Mouse (Mus musculus): ENCODE data around the gene Xirp2. TPM values are rescaled to one million over a fixed set of nuclear protein-coding genes. Genes with fewer than 3 reads are reported as not detected.
"Not testable (repeated sequence)": the region's sequence is repeated elsewhere in the genome, so short reads cannot be mapped to it uniquely, and the experiment has no call there.

Gene Xirp2
- total RNA-seq (2021), result under 1 TPM; 0.05 TPM
- long read RNA-seq, experiment 1, result 0 reads
- long read RNA-seq, experiment 2, result 0 reads

DNA sequence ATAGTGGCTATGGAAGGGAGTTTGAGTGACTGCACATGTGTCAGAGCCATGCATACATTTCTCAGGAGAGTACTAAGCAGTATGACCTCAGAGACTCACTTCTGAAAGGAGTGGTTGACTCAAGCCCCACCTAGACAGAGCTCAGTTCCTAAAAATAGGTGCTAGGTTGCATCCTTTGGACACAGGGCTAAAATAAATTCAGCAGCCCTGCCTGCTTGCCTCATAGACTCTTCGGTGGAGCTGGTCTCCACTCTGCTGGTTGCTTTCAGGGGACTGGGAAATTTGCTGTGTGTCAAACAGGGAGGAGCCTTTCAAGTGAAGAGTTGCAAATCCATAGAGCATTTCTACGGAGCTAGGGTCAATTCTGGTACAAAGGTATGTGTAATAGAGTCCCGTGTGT, at the start of gene Xirp2:
Xirp2 (plus strand) TSS at position 223 of the 400 bp plus-strand sequence.
- no peak within 1 kb of the TSS; the same call in 1 of the 2 replicates for H3K4me3 ChIP-seq
- intact Hi-C loops (cut with DNase I), result no loop called here
- no peak for DNase-seq (ENCODE audit: extremely low spot score in 1 of 2, low spot score in 2 of 2)
- no peak for TF ChIP-seq CTCF (IDR thresholded peaks at IDR 0.05)
- no peak within 1 kb of the TSS for H3K27ac ChIP-seq

DNA sequence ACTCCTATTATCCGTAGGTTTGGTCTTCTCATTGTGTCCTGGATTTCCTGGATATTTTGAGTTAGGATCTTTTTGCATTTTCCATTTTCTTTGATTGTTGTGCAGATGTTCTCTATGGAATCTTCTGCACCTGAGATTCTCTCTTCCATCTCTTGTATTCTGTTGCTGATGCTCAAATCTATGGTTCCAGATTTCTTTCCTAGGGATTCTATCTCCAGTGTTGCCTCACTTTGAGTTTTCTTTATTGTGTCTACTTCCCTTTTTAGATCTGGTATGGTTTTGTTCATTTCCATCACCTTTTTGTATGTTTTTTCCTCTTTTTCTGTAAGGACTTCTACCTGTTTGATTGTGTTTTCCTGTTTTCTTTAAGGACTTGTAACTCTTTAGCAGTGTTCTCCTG, 32.4 kb upstream of the Xirp2 start, which contains the start of gene Gm21830:
Gm21830 (plus strand) TSS at position 301 of the 400 bp plus-strand sequence.
- intact Hi-C loops (cut with DNase I); DNase-seq (ENCODE audit: extremely low spot score in 1 of 2, low spot score in 2 of 2); H3K4me3 ChIP-seq; H3K27ac ChIP-seq: not testable (repeated sequence)

DNA sequence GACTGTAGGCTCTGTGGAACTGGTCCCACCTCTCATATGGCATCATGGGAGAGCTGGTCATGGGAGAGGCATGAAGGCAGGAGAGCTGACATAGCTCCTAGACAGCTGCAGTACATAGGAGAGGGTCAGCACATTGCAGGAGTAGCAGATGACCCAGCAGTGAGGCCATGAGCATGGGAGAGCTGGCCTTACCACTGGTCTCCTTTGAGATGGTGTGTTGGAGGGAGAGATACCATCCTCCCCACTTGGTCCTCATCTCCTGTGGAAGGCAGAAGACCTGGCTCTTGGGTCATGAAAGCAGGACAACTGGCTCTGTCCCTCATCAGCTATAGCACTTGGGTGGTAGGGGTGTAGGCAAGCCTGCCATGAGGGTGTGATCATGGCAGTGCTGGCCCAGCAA, 24.9 kb upstream of the Xirp2 start:
- no peak for DNase-seq (ENCODE audit: extremely low spot score in 1 of 2, low spot score in 2 of 2)
- H3K27ac ChIP-seq, result no peak overlapping the region
- H3K4me3 ChIP-seq, result no peak overlapping the region
- intact Hi-C loops (cut with DNase I), result no loop called here
- no peak for TF ChIP-seq CTCF (IDR thresholded peaks at IDR 0.05)

DNA sequence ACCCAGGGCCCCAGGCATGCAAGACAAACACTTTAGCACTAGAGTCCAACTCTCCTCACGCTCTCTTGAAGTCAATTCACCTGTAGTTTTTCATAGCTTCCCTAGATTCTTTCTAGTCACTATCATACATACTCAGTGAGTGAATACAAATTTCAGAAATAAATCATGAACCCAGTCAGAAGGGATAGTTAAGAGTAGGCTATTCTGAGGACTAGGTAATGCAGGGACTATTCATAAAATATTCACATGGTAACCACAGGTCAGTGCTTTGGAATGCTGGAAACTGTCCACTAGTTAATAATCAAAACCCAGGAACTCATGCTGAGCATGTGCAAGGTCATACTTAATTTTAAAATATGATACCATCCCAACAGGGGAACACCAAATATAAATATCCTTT, 23.0 kb upstream of the Xirp2 start:
- intact Hi-C loops (cut with DNase I), result no loop called here
- no peak for DNase-seq (ENCODE audit: extremely low spot score in 1 of 2, low spot score in 2 of 2)
- H3K4me3 ChIP-seq, result no peak overlapping the region
- no peak for TF ChIP-seq CTCF (IDR thresholded peaks at IDR 0.05)
- no peak overlapping the region for H3K27ac ChIP-seq

DNA sequence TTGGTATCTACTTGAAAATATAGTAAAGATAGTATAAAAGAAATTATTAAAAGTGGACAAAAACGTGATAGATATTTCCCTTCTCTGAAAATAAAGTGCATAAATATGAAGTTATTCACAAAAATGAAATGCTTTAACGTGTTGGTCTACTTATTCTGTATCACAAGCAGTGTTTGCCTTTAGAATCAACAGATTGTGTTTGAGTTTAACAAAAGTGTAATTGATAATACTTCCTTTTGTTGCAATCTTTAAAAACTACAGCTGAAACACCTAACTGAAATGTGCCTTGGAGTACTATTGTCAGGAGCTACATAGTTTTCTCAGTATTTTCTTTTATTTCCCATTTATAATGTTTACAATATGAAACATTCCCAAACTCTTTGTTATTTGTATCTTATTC, 12.7 kb upstream of the Xirp2 start, which contains the start of gene Gm26727:
Gm26727 (minus strand) TSS at position 101 of the 400 bp plus-strand sequence.
- H3K27ac ChIP-seq, result no peak within 1 kb of the TSS
- intact Hi-C loops (cut with DNase I), result no loop called here
- no peak for DNase-seq (ENCODE audit: extremely low spot score in 1 of 2, low spot score in 2 of 2)
- TF ChIP-seq CTCF (IDR thresholded peaks at IDR 0.05), result no peak
- no peak within 1 kb of the TSS for H3K4me3 ChIP-seq

DNA sequence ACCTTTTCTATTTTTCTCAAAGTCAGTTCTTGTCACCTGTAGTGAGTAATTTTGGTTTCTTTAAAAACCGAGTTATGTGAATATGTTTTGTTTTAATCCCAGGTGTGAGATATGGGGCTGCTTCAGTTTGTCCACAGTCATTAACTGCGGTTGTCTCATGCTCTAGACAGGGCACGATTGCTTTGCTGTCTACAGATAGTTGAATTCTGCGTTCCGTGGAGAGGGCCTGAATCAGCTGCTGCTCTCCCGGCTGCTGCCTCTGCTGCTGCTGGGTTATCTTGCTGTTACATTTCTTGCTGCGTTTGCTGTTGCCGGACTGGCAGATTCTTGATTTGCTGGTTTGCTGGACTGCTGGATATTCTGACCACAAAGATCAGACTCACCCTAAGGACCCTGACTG, 7.5 kb upstream of the Xirp2 start:
- H3K4me3 ChIP-seq, result no peak overlapping the region
- no peak for DNase-seq (ENCODE audit: extremely low spot score in 1 of 2, low spot score in 2 of 2)
- no peak for TF ChIP-seq CTCF (IDR thresholded peaks at IDR 0.05)
- no peak overlapping the region for H3K27ac ChIP-seq
- intact Hi-C loops (cut with DNase I), result no loop called here

DNA sequence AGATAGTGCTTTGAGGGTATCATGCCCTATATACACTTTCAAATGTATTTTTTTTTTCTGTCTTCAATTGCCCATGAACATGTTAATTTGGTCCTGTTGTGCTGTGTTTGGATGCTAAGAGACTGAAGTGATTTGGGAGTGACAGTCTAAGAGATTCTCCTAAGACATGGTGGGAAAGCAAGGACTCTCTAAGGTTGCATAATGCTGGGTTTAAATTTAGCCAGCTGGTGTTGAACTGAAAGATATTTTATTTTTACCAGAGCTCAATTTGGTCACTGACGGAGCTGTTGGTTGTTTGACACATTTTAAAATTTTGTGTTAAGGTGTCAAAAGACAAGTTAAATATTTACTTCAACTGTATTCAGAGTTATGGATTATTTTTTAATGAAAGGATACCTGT, 970 bp downstream of the Xirp2 start:
- no peak for TF ChIP-seq CTCF (IDR thresholded peaks at IDR 0.05)
- Histone ChIP-seq H3K27ac (no peak overlapping the region), H3K4me3 (peak overlapping the region; percentile 32)
- no peak for DNase-seq (ENCODE audit: extremely low spot score in 1 of 2, low spot score in 2 of 2)
- intact Hi-C loops (cut with DNase I), result no loop called here

DNA sequence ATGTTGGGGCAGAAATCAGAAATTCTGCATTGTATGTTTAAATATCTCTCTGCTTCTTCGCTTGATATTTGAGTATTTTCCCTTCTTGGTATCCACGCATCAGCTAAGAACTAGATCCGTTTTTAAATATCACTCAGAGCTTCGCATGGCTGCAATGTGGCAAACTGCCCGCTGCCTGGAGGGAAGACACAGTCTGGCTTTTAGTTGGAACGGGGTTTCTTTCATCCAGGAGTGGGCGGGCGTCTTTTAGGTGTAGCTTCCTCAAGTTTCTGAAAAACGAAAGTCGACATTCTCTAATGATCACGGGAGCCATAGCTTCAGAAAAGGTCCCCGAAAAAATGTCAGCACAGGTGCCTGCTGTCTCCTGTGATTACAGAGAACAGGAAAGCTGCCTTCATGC, 1.4 kb downstream of the Xirp2 start:
- Histone ChIP-seq H3K27ac (no peak overlapping the region), H3K4me3 (peak overlapping the region; percentile 32)
- intact Hi-C loops (cut with DNase I), result no loop called here
- peak; percentile 18 to 43 for DNase-seq (ENCODE audit: extremely low spot score in 1 of 2, low spot score in 2 of 2)
- no peak for TF ChIP-seq CTCF (IDR thresholded peaks at IDR 0.05)

DNA sequence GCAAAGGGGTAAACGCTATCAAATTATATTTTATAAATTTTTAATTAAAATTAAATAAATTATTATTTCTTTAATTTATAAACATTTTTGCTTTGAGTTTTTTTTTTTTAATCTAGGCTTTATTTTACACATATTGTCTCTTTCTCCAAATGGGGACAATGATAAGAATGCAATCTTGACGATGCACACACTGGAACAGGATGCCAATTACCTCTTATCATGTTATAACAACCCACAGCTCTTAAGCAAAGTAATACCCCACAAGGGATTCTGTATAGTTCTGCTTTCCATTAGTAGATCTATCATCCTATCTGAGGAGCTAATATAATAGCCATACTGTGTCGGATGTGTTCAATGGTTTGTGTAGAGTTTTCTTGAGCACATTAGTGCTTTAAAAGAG, 15.1 kb downstream of the Xirp2 start:
- DNase-seq (ENCODE audit: extremely low spot score in 1 of 2, low spot score in 2 of 2), result no peak
- H3K27ac ChIP-seq, result no peak overlapping the region
- H3K4me3 ChIP-seq, result no peak overlapping the region
- intact Hi-C loops (cut with DNase I), result no loop called here
- TF ChIP-seq CTCF (IDR thresholded peaks at IDR 0.05), result no peak

DNA sequence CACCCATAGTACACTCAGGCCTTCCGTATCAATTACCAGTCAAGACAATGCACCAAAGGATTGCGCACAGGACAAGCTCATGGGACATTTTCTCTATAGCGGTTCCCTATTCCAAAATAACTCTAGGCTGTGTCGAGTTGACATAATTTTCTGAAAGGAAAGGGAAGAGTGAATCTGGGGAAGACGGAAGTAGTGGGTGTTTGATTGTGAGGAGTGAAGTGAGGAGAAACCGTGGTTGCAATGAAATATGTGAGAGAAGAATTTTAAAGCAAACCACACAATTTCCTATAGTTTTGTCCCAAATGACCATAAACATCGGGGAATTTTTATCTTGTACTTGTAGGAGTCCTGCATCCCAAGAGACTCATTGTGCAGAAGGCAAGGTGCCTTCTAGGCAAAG, 21.2 kb downstream of the Xirp2 start:
- H3K4me3 ChIP-seq, result no peak overlapping the region
- DNase-seq (ENCODE audit: extremely low spot score in 1 of 2, low spot score in 2 of 2), result no peak
- H3K27ac ChIP-seq, result no peak overlapping the region
- intact Hi-C loops (cut with DNase I), result no loop called here
- no peak for TF ChIP-seq CTCF (IDR thresholded peaks at IDR 0.05)

DNA sequence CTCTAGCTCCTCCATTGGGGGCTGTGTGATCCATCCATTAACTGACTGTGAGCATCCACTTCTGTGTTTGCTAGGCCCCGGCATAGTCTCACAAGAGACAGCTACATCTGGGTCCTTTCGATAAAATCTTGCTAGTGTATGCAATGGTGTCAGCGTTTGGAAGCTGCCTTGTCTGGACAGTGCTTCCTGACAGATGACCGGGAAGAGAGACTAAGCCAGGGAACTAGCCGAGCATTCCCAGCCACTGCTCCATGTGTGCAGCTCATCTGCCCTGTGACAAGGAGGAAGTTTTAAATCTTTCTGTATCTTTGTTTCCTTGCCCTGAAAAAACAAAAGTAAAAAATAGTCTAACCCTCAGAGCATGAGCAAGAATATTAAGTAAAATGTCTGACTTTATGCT, 24.2 kb downstream of the Xirp2 start:
- not testable (repeated sequence) for H3K27ac ChIP-seq; DNase-seq (ENCODE audit: extremely low spot score in 1 of 2, low spot score in 2 of 2); H3K4me3 ChIP-seq
- intact Hi-C loops (cut with DNase I), result loop anchor here (10.0 kb wide), 1 partner anchor 645 kb away; no protein-coding TSS in a partner anchor

DNA sequence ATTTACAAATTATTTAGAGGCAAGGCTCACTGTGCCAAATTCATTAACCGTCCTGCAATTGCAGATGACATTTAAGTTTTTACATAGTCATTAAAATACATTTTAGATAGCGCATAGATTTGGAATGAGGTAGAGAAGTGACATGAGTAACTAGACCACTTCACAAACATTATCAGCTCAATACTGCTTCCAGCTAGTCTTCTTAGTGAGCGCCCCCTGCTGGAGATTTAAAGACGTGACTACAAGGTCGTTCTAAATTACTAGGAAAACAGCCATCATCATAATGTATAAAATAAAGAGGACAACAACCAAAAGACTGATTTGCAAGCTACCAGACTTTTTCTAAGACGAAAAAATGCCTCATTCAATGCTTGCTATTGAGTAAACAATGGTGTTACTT, 32.0 kb downstream of the Xirp2 start:
- intact Hi-C loops (cut with DNase I), result loop anchor here (5.0 to 10.0 kb wide), 3 partner anchors 250 to 653 kb away; no protein-coding TSS in a partner anchor
- Histone ChIP-seq H3K27ac (no peak overlapping the region), H3K4me3 (no peak overlapping the region)
- DNase-seq (ENCODE audit: extremely low spot score in 1 of 2, low spot score in 2 of 2), result peak in 1 of 2 experiments; percentile 35
- TF ChIP-seq CTCF (IDR thresholded peaks at IDR 0.05), result peak; percentile 75

DNA sequence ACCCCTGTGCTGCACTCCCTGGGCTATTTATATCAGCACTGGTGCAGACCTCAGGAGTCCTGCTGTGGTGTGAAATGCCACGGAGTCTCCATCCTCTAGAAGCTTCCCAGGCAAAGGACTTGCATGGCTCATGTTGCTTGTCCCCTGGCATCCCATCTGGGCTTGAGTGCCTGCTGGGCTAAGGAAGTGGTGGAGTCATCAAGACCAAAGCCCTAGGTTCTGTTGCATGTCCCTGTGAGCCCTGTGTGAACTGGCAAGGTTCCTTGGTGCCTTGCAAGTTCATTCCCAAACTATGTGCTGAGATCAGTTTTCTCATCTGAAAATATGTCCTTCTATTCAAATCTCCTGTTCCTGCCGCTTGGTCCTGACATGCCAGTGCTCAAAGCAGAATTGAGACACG, 35.2 kb downstream of the Xirp2 start:
- intact Hi-C loops (cut with DNase I), result no loop called here
- no peak overlapping the region for H3K27ac ChIP-seq
- no peak for DNase-seq (ENCODE audit: extremely low spot score in 1 of 2, low spot score in 2 of 2)
- no peak overlapping the region for H3K4me3 ChIP-seq
- no peak for TF ChIP-seq CTCF (IDR thresholded peaks at IDR 0.05)
